Mouse (Mus musculus) hindbrain, embryonic 10.5 days (tissue): ENCODE measurements around the gene Antxr2. TPM values are rescaled to one million over a fixed set of nuclear protein-coding genes. Genes with fewer than 3 reads are reported as not detected.

Experiments
- DNase-seq: peaks from one replicate; pipeline ENCODE4 v3.0.0-alpha.2; 2017; ENCODE audit warnings: low spot score
- H3K27ac ChIP-seq: fragments of 300-500 bp; sonication (generic); 2 replicates; pipeline ENCODE4 v1.5.1; 2016; ENCODE audit warnings: mild to moderate bottlenecking, moderate library complexity
- H3K27me3 ChIP-seq: fragments of 300-500 bp; sonication (generic); 2 replicates; pipeline ENCODE4 v1.6.1; 2016; ENCODE audit warnings: mild to moderate bottlenecking; ENCODE audit not compliant: poor library complexity, insufficient read depth, severe bottlenecking
- H3K36me3 ChIP-seq: fragments of 300-500 bp; sonication (generic); 2 replicates; pipeline ENCODE4 v1.6.1; 2016; ENCODE audit warnings: mild to moderate bottlenecking, moderate library complexity
- H3K4me1 ChIP-seq: fragments of 300-500 bp; sonication (generic); replicated peaks from 2 replicates; pipeline ENCODE4 v1.6.1; 2016; ENCODE audit warnings: mild to moderate bottlenecking
- H3K4me3 ChIP-seq: fragments of 300-500 bp; sonication (generic); 2 replicates; pipeline ENCODE4 v1.5.1; 2016; ENCODE audit warnings: mild to moderate bottlenecking, moderate library complexity
- H3K9me3 ChIP-seq: fragments of 300-500 bp; sonication (generic); 2 replicates; pipeline ENCODE4 v1.6.1; 2016; ENCODE audit warnings: mild to moderate bottlenecking, moderate library complexity
- WGBS: fragments of 180-500 bp; shearing (Covaris S2); methylation state at CpG from one replicate; pipeline ENCODE4 v1.1.7; 2016; 5-methylcytosine and 5-hydroxymethylcytosine counted together
- polyA plus RNA-seq: library from polyadenylated mRNA; unstranded; fragments of >200 nt; fragmentation: Nextera tagmentation; extraction: Ambion mirVana; gene quantifications from 2 replicates; pipeline ENCODE4 v1.2.1, GENCODE M21; 2016

Gene Antxr2
- polyA plus RNA-seq, 1 experiment from 2014 or later, result 10.1 TPM

DNA sequence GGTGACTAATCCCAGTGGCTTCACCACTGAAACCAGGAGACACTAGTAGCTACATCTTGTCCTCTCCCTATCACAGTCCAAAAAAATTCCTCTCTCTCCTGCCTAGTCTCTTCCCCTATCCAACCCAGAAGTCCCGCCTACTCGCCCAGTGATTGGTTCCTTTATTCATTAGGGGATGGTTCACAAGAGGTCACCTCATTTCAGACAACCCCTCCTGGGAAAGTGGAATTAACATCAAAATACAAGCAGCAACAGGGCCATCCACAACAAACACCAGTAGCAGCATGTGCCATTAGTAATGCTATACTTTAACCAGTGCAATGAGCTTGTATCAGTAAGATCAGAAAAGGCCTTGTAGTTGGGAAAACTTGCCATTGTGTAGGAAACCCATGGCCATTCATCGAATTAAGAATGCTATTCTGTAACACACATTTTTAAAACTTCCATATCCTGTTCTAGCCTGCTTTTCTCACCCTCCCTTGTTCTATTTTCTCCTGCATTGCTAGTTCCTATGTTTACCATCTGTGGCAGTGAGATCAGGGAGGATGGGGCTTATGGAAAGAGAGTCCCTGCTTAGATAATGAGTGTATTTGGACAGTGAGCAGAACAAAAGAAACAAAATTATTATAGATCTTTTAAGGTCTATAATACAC is 191.4 kb downstream of the Antxr2 start:
- H3K4me1 ChIP-seq, result no peaks in the 10 kb centered on the region
- H3K36me3 ChIP-seq, result no peaks in the 10 kb centered on the region
- H3K9me3 ChIP-seq, result no peaks in the 10 kb centered on the region
- DNase-seq, result no peak
- H3K27ac ChIP-seq, result no peak overlapping the region
- H3K4me3 ChIP-seq, result no peak overlapping the region
- 63% methylated on average over 3 of the region's 3 CpGs for WGBS
- no peaks in the 10 kb centered on the region for H3K27me3 ChIP-seq

DNA sequence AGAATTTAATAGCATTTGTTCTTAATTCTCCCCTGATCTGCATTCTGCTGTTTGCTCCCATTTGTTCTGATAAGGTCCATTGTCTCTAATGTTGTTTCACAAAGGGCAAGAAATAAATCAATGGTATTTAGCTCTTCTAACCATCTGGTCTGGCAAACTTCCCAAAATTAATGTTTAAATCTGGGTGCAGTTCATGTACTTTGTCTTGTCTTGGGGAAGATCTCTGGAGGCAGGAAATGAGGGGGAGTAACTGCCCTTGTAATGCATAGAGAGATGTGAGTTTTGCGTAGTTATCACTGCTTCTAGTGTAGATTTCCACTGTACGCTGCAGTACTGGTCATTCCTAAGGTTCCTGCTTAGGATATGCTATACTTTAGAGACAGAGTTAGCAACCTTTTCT is 193.5 kb downstream of the Antxr2 start:
- H3K4me3 ChIP-seq, result no peak overlapping the region
- WGBS, result 92% methylated on average over 2 of the region's 2 CpGs
- no peaks in the 10 kb centered on the region for H3K4me1 ChIP-seq
- no peaks in the 10 kb centered on the region for H3K36me3 ChIP-seq
- H3K27me3 ChIP-seq, result no peaks in the 10 kb centered on the region
- no peaks in the 10 kb centered on the region for H3K9me3 ChIP-seq
- no peak for DNase-seq
- H3K27ac ChIP-seq, result no peak overlapping the region

DNA sequence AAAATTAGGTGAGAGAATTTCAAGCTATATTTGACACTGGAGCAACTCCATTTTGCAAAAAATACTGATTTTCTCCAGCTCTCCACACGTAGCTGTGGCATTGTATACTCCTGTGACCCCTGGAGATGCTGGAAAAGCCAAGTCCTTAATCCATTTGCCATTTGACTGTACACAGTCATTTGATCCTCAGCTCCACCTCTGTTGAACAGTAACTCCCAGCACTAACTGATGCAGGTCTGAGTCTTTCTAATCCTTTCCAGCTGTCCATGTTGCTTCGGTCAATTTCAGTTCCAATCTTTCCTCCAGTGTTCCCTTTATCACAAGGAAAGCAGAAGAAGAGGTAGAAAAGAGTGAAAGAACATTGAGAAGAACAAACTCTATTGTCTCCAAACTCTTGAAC is 195.4 kb downstream of the Antxr2 start:
- H3K36me3 ChIP-seq, result no peaks in the 10 kb centered on the region
- DNase-seq, result no peak
- no peaks in the 10 kb centered on the region for H3K4me1 ChIP-seq
- WGBS, result 62% methylated on average over 2 of the region's 2 CpGs
- no peaks in the 10 kb centered on the region for H3K9me3 ChIP-seq
- no peak overlapping the region for H3K27ac ChIP-seq
- no peaks in the 10 kb centered on the region for H3K27me3 ChIP-seq
- no peak overlapping the region for H3K4me3 ChIP-seq

DNA sequence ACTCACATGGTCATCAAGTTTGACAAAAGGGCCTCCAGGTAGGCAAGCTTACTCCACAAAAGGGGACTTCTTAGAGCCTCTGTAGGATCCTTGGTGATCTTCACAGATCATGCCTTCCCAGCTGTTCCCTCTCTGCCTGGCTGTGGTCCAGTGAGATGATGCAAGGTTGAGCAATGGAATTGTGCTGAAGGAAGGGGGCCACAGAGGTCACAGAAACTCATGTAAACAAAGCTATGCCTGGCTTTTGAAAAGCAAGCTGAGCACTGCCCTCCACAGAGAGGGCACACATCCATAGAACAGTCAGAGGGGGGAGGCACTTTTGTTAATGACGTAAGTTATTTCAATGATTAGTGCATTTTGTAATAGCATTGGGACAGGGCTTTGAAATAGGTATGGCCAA is 196.1 kb downstream of the Antxr2 start:
- Histone ChIP-seq H3K27ac (no peak overlapping the region), H3K36me3 (no peaks in the 10 kb centered on the region), H3K4me3 (no peak overlapping the region), H3K4me1 (no peaks in the 10 kb centered on the region), H3K27me3 (no peaks in the 10 kb centered on the region), H3K9me3 (no peaks in the 10 kb centered on the region)
- no peak for DNase-seq
- WGBS, result 46% methylated on average over 1 of the region's 1 CpGs

Other genes with a start within 250 kb of the Antxr2 start
- gene Prdm8, start 136.2 kb upstream of the Antxr2 start, polyA plus RNA-seq, result 0.45 and 0.92 TPM in 2 replicates
- 0.29 and 0.31 TPM in 2 replicates for gene Fgf5, start 223.1 kb upstream of the Antxr2 start, polyA plus RNA-seq